Mouse (Mus musculus): ENCODE data around the gene Nme7.
A peak's percentile ranks its signal among the peaks of the same experiment; 100 is the strongest.

The Nme7 gene

DNA sequence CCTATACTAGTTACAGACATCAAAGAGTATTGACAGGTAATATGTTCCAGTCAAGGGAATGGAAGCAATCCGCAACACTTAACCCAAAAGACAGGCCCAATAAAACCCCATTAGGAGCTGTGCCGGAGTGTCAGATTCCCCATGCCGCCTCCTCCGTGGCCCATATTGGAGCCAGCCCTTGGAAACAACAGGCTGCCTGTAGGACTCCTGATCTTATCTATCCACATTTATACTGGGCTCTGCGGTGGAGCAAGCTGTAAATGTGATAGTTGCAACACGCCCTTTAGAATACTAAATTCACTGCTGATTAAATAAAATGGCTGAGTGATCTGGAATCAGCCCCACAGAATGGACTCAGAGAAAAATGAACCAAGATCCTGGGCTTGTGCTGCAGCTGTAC, 130.1 kb downstream of the Nme7 start:
- DNase-seq (ENCODE audit: low read depth, low spot score) = no peak

DNA sequence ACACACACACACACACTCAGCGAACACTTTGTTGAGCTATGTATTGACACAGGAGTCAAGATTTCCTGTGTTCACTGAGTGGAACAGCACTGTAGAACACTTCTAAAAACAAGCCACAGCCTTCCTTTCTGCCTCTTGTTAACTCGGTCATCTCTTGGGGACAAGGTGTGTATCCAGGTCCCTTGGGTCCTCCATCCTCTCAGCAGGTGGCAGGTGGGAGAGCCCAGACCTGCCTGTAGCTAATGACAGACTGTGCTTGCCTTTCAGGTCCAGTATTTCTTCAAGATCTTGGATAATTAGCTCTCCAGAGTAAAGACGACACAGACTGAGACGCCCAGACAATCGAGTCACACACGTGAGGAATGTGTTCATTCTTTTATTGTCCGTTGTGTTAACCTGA, 132.8 kb downstream of the Nme7 start:
- no peak for DNase-seq (ENCODE audit: low read depth, low spot score)

GRCm38 (mm10) chr1:164440230-164440629, 136.3 kb downstream of the Nme7 start:
- no peak for DNase-seq (ENCODE audit: low read depth, low spot score)

GRCm38 (mm10) chr1:164440708-164441407, 136.9 kb downstream of the Nme7 start:
- no peak for DNase-seq (ENCODE audit: low read depth, low spot score)

GRCm38 (mm10) chr1:164441408-164441974, 137.6 kb downstream of the Nme7 start:
- DNase-seq (ENCODE audit: low read depth, low spot score) = no peak

- DNase-seq (ENCODE audit: low read depth, low spot score) = no peak
Measured at GRCm38 (mm10) chr1:164445620-164446162, 141.8 kb downstream of the Nme7 start.

DNA sequence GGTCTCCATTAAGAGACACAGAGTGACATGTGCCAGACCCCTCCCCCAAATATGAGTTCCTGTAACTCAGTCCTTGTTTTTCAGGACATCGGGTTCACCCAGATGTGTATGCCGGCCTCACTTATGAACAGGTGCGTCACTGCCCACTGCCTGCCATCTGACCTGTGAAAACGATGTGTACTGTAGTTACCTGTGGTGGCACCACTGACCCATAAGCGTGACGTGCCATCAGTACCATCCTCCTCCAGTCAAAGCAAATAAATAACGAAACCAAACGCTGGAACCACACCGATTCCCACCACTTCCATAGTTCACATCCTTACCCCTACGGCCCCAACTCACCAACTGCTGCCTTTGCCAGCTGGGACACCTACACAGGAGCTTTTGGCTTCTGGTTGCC, 142.6 kb downstream of the Nme7 start:
- no peak for DNase-seq (ENCODE audit: low read depth, low spot score)

- no peak for DNase-seq (ENCODE audit: low read depth, low spot score)
Measured at GRCm38 (mm10) chr1:164447521-164447920, 143.6 kb downstream of the Nme7 start.

- no peak for DNase-seq (ENCODE audit: low read depth, low spot score)
Measured at GRCm38 (mm10) chr1:164449626-164450025, 145.7 kb downstream of the Nme7 start.

DNA sequence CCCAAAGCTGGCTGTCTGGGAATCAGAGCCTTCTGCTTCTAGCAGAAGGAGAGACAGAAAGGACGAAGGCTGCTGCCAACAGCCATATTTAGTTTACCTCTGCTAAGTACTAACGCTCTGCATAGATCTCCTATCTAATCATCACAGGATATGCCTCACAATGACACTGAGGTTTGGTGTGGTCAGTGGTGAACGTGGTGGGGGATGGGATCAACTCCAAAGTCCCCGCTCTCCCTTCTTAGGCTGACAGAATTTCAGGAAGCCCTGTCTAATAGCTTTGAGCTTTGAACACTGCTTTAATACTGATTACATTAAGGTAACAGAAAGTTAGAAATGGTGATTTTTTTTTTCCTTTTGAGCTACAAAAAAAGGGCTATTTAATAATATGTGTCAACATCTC, 146.3 kb downstream of the Nme7 start:
- no peak for DNase-seq (ENCODE audit: low read depth, low spot score)

- DNase-seq (ENCODE audit: low read depth, low spot score) = no peak
Measured at GRCm38 (mm10) chr1:164450644-164451043, 146.7 kb downstream of the Nme7 start.

DNA sequence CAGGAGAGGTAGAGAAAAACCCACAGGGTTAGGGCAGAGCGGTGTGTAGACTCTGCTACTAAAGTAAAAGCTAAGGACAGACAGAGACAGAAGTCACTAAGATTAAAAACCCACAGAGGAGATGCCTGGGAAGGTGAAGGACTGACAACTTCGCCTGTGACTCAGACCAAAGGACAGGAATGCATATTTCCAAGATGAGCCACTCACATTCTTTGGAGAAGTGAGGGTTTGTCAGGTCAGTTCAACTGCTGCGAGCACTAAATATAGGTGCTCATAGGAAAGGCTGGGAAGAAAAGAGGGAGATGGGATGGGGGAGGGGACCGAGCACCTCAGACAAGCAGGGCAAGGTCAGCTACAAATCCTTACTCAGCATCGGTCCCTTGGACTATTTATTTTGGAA, 147.4 kb downstream of the Nme7 start:
- DNase-seq (ENCODE audit: low read depth, low spot score) = no peak

DNA sequence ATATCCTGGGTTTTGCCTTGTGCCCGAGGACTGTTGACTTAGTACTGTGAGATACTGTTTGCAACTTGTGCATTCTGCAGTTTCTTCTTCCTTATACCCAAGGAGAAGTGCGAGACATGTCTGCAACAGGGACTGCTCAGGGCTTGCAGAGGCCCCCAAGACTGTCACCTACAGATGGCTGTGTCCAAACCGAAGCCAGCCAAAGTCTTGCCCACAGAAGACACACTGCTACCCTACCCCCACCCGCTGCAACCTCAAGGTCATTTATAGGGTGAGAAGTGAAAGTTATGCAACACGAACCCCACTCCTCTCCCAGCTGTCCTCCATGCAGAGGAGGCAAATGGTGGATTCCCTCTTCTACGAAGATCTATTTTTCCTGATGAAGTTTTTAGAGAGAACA, 148.7 kb downstream of the Nme7 start:
- DNase-seq (ENCODE audit: low read depth, low spot score) = no peak

DNA sequence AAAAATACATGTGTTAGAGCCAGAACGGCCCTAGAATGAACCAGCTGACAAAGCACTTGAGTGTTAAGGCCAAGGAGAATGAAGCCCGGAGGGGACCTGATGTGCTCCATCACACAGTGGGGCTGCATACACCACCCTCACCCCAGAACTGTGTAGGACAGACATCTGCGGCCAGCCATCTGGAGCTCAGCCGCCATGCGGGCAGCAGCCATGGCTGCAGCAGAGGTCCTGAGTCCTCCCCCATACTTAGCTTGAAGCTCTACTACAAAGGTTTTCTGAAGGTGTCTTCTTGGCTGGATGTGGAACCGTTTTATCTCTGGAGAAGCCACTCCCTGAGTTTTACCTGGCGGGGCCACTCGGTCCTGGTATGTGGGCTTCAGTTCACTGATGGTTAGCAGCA, 149.2 kb downstream of the Nme7 start:
- DNase-seq (ENCODE audit: low read depth, low spot score) = no peak

DNA sequence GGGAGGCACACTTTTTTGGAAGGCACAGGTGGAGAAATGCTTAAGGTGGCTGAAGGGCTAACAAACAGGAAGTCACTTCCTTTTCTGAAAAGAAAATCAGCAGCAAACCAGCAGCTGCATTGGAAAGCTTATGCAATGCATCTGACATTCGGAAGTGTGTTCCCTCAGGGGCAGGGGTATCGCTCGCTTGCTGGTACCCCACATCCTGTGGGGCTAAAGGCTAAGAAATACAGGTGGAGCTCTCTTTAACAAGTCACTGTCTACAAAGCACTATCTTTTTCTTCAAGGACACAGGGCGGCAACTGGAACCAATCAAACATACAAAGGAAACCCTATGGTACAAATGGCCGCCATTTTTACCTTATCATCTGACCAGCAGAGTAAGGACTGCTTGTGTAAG, 149.8 kb downstream of the Nme7 start:
- DNase-seq (ENCODE audit: low read depth, low spot score) = no peak

GRCm38 (mm10) chr1:164454747-164455400, 151.0 kb downstream of the Nme7 start:
- DNase-seq (ENCODE audit: low read depth, low spot score) = no peak

DNA sequence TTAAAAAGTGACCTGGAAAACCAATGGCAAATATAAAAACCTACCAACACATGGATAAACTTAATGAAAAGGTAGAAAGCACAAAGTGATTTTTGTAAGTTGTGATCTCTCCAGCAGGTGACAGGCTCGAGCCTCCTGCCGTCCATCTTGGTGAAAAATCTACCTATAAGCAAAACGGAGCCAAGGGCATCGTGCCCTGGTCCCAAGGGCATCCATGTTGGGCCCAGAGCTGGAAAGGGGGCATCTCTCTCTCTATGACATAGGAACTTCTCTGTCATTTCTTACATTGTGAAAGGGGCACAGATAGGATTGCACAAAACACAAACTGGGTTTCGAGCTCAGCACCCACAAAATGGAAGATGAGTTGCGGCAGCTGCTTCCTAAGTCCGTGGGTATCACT, 151.7 kb downstream of the Nme7 start:
- no peak for DNase-seq (ENCODE audit: low read depth, low spot score)

GRCm38 (mm10) chr1:164456065-164456464, 152.1 kb downstream of the Nme7 start:
- DNase-seq (ENCODE audit: low read depth, low spot score) = no peak

DNA sequence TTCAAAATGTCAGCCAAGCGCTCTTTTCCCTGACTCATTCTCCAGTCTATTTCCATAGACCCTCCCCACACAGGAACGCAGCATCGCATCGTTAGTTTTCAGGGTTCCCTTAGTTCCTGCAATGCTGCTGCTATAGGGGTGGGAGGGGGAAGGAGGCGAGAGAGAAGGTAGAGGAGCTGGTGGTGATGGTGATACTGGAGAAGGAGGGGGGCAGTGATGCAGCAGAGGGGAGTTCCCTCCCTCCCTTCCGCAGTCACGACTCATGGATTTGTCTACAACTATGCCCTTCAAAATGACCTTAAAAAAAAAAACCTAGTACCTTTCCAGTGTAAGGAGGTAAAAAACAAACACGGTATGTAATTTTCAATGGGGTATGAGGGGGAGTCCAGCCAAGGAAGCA, 152.8 kb downstream of the Nme7 start:
- DNase-seq (ENCODE audit: low read depth, low spot score) = no peak

GRCm38 (mm10) chr1:164457531-164458244, 153.8 kb downstream of the Nme7 start:
- no peak for DNase-seq (ENCODE audit: low read depth, low spot score)

- peak; percentile 79 for DNase-seq (ENCODE audit: low read depth, low spot score)
Measured at GRCm38 (mm10) chr1:164458245-164458613, 154.3 kb downstream of the Nme7 start, which contains the start of gene Atp1b1. Atp1b1 (minus strand) TSS chr1:164458355.

DNA sequence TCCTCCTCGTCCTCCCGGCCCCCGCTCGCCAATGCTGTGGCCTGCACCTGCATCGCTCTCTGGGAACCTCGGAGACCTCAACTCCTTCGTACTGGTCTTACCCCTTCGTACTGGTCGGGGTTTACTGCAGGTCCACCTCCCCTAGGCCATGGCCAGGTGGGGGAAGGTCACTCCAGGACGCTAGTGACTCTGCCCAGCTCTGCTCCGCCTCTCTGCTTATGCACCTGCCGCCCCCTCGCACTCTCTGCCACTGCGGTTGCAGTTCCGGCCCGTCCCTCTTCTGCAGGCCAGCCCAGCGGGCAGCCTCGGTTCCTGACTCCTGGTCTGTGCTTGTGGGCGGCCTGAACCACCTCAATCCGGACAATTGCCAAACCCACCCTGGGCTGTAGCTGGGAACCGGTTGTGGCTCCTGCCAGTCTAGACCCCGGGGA, 154.7 kb downstream of the Nme7 start:
- no peak for DNase-seq (ENCODE audit: low read depth, low spot score)
